Mouse (Mus musculus): ENCODE results near the gene Itga6. TPM values are rescaled to one million over a fixed set of nuclear protein-coding genes. Genes with fewer than 3 reads are reported as not detected.
"Not testable (repeated sequence)": the region's sequence is repeated elsewhere in the genome, so short reads cannot be mapped to it uniquely, and the experiment has no call there.

Gene Itga6
- polyA plus RNA-seq, 1 experiment from 2014 or later: 30.7 TPM

- H3K36me3 ChIP-seq (replicated peaks): peaks cover 24% of the 10 kb centered on the region
- H3K9me3 ChIP-seq; H3K27ac ChIP-seq (replicated peaks); H3K4me1 ChIP-seq; H3K27me3 ChIP-seq (replicated peaks; ENCODE audit: low read depth, poor library complexity, severe bottlenecking); H3K4me3 ChIP-seq: not testable (repeated sequence)
- 5% methylated on average over 7 of the region's 8 CpGs for WGBS
- peak; percentile 48 for DNase-seq (ENCODE audit: low spot score)
These were observed 106.7 kb downstream of the Itga6 start for GRCm38 (mm10) chr2:71852161-71852560.

GRCm38 (mm10) chr2:71855076-71855475 is 109.7 kb downstream of the Itga6 start:
- H3K27ac ChIP-seq (replicated peaks): no peak overlapping the region

DNA sequence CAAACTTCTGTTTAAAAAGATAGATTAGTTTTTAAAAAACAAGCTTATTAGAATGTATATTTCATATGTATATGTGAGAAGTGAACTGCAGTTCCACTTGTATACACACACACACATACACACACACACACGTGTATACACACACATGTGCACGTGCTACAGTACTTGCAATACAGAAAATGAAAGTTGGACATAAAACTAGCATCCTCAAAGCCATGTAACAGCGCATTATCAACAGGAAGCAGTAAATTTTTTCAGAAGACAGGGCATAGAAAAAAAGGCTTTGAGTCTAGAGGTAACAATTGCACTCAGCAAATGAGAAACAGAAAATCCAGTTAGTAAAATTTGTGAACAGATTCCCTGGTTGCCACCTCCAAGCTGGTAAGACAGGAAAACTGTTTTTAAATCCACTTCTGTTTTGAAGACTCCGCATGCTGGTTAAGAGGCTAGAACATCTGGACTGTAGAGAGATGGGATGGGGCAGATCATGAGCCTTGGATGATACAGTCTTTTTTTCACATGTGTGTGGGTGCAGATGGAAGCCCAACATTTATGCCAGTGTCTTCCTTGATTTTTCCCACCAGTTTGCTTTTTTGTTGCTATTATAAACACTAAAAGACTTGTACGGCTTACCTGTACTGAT is 118.2 kb downstream of the Itga6 start:
- Histone ChIP-seq H3K4me1 (peaks cover 10% of the 10 kb centered on the region), H3K27me3 (replicated peaks; ENCODE audit: low read depth, poor library complexity, severe bottlenecking) (no peaks in the 10 kb centered on the region), H3K27ac (replicated peaks) (no peak overlapping the region), H3K4me3 (no peak overlapping the region), H3K9me3 (no peaks in the 10 kb centered on the region), H3K36me3 (replicated peaks) (no peaks in the 10 kb centered on the region)
- 87% methylated on average over 5 of the region's 5 CpGs for WGBS
- no peak for DNase-seq (ENCODE audit: low spot score)

More at GRCm38 (mm10) chr2:71855076-71855475, 109.7 kb downstream of the Itga6 start:
- DNase-seq (ENCODE audit: low spot score): no peak
- no peaks in the 10 kb centered on the region for H3K27me3 ChIP-seq (replicated peaks; ENCODE audit: low read depth, poor library complexity, severe bottlenecking)
- no peaks in the 10 kb centered on the region for H3K9me3 ChIP-seq
- 77% methylated on average over 5 of the region's 5 CpGs for WGBS
- peaks cover 11% of the 10 kb centered on the region for H3K36me3 ChIP-seq (replicated peaks)
- no peaks in the 10 kb centered on the region; the same call in 1 of the 2 replicates for H3K4me1 ChIP-seq
- no peak overlapping the region for H3K4me3 ChIP-seq

DNA sequence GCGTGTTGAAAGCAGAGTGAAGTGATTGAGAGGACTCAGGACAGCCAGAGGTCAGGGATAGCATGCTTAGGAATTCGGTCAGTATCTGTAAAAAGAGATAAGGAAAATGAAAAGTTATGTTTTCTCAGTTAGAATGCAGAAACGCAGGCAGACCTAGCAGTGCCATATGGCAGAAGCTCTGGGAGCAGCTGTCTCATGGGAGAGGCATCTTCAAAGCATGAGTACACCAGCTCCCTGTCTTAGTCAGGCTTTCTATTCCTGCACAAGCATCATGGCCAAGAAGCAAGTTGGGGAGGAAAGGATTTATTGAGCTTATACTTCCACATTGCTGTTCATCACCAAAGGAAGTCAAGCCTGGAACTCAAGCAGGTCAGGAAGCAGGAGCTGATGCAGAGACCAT is 119.6 kb downstream of the Itga6 start:
- H3K4me1 ChIP-seq: peaks cover 10% of the 10 kb centered on the region
- no peak for DNase-seq (ENCODE audit: low spot score)
- H3K4me3 ChIP-seq: no peak overlapping the region
- no peaks in the 10 kb centered on the region for H3K27me3 ChIP-seq (replicated peaks; ENCODE audit: low read depth, poor library complexity, severe bottlenecking)
- H3K36me3 ChIP-seq (replicated peaks): no peaks in the 10 kb centered on the region
- no peaks in the 10 kb centered on the region for H3K9me3 ChIP-seq
- no peak overlapping the region for H3K27ac ChIP-seq (replicated peaks)
- WGBS: 78% methylated on average over 3 of the region's 3 CpGs

- H3K27me3 ChIP-seq (replicated peaks; ENCODE audit: low read depth, poor library complexity, severe bottlenecking): no peaks in the 10 kb centered on the region
- no peak overlapping the region for H3K27ac ChIP-seq (replicated peaks)
- H3K4me1 ChIP-seq: peaks cover 6% of the 10 kb centered on the region
- no peaks in the 10 kb centered on the region for H3K36me3 ChIP-seq (replicated peaks)
- H3K9me3 ChIP-seq: no peaks in the 10 kb centered on the region
- H3K4me3 ChIP-seq: no peak overlapping the region
- 59% methylated on average over 3 of the region's 3 CpGs for WGBS
- no peak for DNase-seq (ENCODE audit: low spot score)
These were observed 120.5 kb downstream of the Itga6 start for GRCm38 (mm10) chr2:71865935-71866334.

GRCm38 (mm10) chr2:71866565-71866964 is 121.1 kb downstream of the Itga6 start:
- Histone ChIP-seq H3K27me3 (replicated peaks; ENCODE audit: low read depth, poor library complexity, severe bottlenecking) (no peaks in the 10 kb centered on the region), H3K9me3 (no peaks in the 10 kb centered on the region), H3K36me3 (replicated peaks) (no peaks in the 10 kb centered on the region), H3K27ac (replicated peaks) (no peak overlapping the region), H3K4me3 (no peak overlapping the region), H3K4me1 (peaks cover 4% of the 10 kb centered on the region)
- 42% methylated on average over 1 of the region's 1 CpGs for WGBS
- no peak for DNase-seq (ENCODE audit: low spot score)

GRCm38 (mm10) chr2:71867019-71867418 is 121.6 kb downstream of the Itga6 start:
- Histone ChIP-seq H3K27ac (replicated peaks) (no peak overlapping the region), H3K9me3 (no peaks in the 10 kb centered on the region), H3K27me3 (replicated peaks; ENCODE audit: low read depth, poor library complexity, severe bottlenecking) (0 out of 2 replicates have a peak, but pooled peaks cover 1% of the 10 kb centered on the region), H3K4me3 (no peak overlapping the region), H3K4me1 (peaks cover 4% of the 10 kb centered on the region), H3K36me3 (replicated peaks) (no peaks in the 10 kb centered on the region)
- WGBS: 83% methylated on average over 3 of the region's 3 CpGs
- no peak for DNase-seq (ENCODE audit: low spot score)

DNA sequence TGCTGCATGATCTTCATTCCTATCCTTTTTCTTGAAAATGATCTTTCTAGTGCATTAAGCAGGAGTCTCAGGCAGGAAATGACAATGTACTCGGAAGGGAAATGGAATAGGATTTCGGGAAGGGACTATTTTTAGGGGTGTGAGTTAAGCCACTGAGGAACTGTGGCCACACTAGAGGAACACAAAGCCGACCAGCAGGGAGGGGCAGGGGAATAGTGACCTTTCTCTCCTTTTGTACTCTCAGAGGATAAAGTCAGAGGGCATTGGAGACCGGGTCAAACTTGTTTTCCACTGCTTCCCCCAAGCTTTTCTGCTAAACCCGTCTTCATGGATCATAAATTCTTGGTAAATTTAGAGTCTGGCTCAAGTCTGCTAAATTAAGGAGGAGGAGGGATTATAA is 122.1 kb downstream of the Itga6 start:
- Histone ChIP-seq H3K36me3 (replicated peaks) (no peaks in the 10 kb centered on the region), H3K27me3 (replicated peaks; ENCODE audit: low read depth, poor library complexity, severe bottlenecking) (0 out of 2 replicates have a peak, but pooled peaks cover 3% of the 10 kb centered on the region), H3K27ac (replicated peaks) (no peak overlapping the region), H3K4me1 (peaks cover 9% of the 10 kb centered on the region), H3K9me3 (no peaks in the 10 kb centered on the region), H3K4me3 (no peak overlapping the region)
- WGBS: 19% methylated on average over 5 of the region's 5 CpGs
- no peak for DNase-seq (ENCODE audit: low spot score)

DNA sequence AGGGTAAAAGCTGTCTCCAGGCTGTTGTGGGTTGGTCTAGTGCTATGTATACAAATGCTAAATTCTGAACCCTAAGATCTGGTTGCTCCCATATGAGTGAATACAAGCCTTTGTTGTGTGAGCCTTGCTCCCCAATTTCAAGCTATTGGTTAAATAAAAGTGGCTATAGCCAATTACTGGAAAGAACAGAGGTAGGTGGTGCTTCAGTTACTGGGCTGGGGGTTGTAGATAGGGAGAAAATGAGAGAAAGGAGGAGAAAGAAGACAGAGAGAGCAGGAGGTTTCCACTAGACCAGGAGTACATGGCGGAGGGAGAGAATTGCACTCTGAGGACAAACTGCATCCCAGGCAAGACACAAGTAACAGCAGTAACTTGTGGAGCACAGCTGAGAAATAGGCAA is 122.8 kb downstream of the Itga6 start:
- H3K27ac ChIP-seq (replicated peaks): no peak overlapping the region
- no peak overlapping the region for H3K4me3 ChIP-seq
- H3K4me1 ChIP-seq: peaks cover 14% of the 10 kb centered on the region
- H3K9me3 ChIP-seq: no peaks in the 10 kb centered on the region
- H3K27me3 ChIP-seq (replicated peaks; ENCODE audit: low read depth, poor library complexity, severe bottlenecking): 0 out of 2 replicates have a peak, but pooled peaks cover 3% of the 10 kb centered on the region
- no peaks in the 10 kb centered on the region for H3K36me3 ChIP-seq (replicated peaks)
- DNase-seq (ENCODE audit: low spot score): no peak
- 90% methylated on average over 1 of the region's 1 CpGs for WGBS

DNA sequence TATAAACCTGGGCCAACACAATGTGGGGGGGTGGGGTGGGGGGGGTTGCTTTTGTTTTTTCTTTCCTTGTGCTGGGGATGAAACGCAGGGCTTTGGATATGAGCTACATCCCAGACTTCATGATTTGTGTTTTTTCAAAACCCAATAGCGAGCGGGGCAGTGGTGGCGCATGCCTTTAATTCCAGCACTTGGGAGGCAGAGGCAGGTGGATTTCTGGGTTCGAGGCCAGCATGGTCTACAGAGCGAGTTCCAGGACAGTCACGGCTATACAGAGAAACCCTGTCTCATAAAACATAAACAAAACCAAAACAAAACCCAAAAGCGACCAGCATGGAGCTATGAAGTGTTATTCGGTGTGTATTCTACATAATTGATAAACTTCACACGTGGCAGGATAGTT is 126.7 kb downstream of the Itga6 start:
- no peak for DNase-seq (ENCODE audit: low spot score)
- H3K4me1 ChIP-seq: peaks cover 34% of the 10 kb centered on the region
- H3K36me3 ChIP-seq (replicated peaks): peaks cover 2% of the 10 kb centered on the region
- H3K9me3 ChIP-seq: no peaks in the 10 kb centered on the region
- no peak overlapping the region for H3K27ac ChIP-seq (replicated peaks)
- H3K27me3 ChIP-seq (replicated peaks; ENCODE audit: low read depth, poor library complexity, severe bottlenecking): 0 out of 2 replicates have a peak, but pooled peaks cover 3% of the 10 kb centered on the region
- WGBS: 83% methylated on average over 10 of the region's 10 CpGs
- peak overlapping the region; percentile 87 for H3K4me3 ChIP-seq

- H3K4me3 ChIP-seq: peak within 1 kb of the TSS; percentile 87
- 0 out of 2 replicates have a peak, but pooled peaks cover 3% of the 10 kb centered on the region for H3K27me3 ChIP-seq (replicated peaks; ENCODE audit: low read depth, poor library complexity, severe bottlenecking)
- H3K36me3 ChIP-seq (replicated peaks): peaks cover 9% of the 10 kb centered on the region
- peaks cover 30% of the 10 kb centered on the region for H3K4me1 ChIP-seq
- under 1% methylated on average over 55 of the region's 55 CpGs for WGBS
- DNase-seq (ENCODE audit: low spot score): peak; percentile 98
- H3K27ac ChIP-seq (replicated peaks): peak within 1 kb of the TSS; percentile 95
- H3K9me3 ChIP-seq: no peaks in the 10 kb centered on the region
These were observed 127.5 kb downstream of the Itga6 start, which contains the start of gene Pdk1 for GRCm38 (mm10) chr2:71872801-71873443. Pdk1 (plus strand) TSS chr2:71873224.

DNA sequence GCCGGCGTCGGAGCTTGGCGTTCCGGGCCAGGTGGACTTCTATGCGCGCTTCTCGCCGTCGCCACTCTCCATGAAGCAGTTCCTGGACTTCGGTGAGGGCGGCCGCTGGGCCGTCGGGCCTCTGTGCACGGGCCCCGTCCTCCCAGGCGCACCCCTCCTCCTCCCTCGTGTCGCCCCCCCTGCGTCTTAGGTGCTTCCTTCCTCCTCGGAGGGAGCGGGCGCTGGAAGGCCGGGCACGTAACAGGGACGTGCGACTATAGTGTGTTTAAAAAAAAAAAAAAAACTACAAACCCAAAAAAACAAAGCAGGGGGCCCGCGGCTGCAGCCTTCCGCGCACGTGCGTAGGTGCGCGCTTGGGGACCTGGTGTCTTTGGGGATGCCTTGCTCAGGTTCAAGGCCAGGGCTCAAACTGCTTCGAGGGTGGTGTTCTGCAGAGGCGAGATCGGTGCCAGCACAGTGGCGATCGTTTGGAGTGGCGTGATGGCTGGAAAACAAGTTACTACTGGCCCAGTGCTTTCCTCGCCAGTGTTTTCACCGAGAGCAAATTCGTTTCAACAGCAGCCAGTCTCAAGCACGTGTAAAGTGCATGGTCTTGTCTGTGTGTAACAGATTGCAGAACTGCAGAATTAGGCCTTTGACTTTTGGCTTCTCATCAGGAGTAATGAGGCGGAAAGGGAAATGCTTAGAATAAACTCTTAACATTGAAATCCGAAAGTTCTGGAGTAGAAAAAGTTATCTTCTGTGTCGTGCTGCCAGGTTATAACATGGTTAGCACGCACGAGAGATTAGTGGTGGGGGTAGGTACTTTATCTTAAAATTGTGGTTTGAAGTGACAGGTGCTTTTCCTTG is 128.3 kb downstream of the Itga6 start:
- H3K4me3 ChIP-seq: peak overlapping the region; percentile 87
- H3K27me3 ChIP-seq (replicated peaks; ENCODE audit: low read depth, poor library complexity, severe bottlenecking): 0 out of 2 replicates have a peak, but pooled peaks cover 3% of the 10 kb centered on the region
- DNase-seq (ENCODE audit: low spot score): no peak
- H3K27ac ChIP-seq (replicated peaks): peak overlapping the region; percentile 95
- WGBS: 4% methylated on average over 51 of the region's 51 CpGs
- H3K9me3 ChIP-seq: no peaks in the 10 kb centered on the region
- H3K4me1 ChIP-seq: peaks cover 30% of the 10 kb centered on the region
- peaks cover 12% of the 10 kb centered on the region for H3K36me3 ChIP-seq (replicated peaks)

Measured in embryonic facial prominence, embryonic 10.5 days (tissue).